Mouse (Mus musculus): ENCODE measurements around the gene Snrpg.

The Snrpg gene

DNA sequence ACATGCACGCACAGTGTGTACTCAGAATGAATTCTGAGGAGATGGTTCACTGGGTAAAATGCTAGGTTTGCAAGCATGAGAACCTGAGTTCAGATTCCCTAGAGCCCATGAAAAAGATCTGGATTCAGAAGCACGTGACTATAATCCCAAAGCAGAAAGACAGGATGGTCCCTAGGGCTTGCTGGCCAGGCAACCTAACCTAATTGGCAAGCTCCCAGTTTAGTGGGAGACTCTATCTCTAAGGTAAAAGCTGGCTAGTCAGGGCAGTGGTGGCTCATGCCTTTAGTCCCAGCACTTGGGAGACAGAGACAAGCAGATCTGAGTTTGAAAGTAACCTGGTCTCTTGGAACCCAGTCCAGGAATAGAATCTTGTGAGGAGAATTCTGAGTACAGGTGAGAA, 27.9 kb downstream of the Snrpg start:
- DNase-seq (ENCODE audit: low read depth, low spot score) = no peak

DNA sequence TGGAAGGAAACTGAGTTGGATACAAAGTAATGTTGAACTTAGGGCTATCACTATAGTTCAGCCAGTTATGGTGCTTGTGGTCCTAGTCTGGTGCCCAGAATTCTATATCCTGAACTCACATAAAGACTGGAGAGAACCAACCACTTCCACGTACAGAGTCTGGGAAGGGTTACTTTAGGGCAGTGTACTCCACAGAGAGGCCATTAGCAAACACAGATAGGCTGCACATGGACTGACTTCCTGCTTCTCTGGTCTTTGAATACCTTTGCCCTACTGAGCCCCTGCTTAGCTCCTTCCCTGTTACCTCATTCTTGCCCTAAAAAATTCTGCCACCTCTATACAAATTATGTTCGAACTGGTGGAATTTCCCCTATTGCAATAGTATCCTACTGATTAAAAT, 28.9 kb downstream of the Snrpg start:
- DNase-seq (ENCODE audit: low read depth, low spot score) = no peak

DNA sequence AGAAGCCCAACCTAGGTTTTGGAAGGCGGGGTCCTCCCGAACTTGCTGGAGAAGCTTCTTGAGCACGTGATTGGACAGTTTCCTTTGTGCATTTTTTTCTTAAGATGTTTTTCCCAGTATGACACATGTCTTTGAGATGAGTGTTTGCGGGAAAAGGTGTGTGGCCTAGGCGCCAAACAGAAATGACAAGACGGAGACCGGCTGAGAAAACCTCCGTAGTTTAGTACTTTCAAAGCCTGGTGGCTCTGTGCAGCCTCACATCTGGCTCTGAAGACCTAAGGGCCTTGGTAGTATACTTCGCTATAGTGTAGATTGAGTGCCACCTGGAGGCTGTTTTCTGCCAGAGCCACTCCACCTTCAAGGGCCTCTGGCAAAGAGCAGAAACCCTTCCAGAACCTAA, 29.9 kb downstream of the Snrpg start:
- peak; percentile 86 for DNase-seq (ENCODE audit: low read depth, low spot score)

DNA sequence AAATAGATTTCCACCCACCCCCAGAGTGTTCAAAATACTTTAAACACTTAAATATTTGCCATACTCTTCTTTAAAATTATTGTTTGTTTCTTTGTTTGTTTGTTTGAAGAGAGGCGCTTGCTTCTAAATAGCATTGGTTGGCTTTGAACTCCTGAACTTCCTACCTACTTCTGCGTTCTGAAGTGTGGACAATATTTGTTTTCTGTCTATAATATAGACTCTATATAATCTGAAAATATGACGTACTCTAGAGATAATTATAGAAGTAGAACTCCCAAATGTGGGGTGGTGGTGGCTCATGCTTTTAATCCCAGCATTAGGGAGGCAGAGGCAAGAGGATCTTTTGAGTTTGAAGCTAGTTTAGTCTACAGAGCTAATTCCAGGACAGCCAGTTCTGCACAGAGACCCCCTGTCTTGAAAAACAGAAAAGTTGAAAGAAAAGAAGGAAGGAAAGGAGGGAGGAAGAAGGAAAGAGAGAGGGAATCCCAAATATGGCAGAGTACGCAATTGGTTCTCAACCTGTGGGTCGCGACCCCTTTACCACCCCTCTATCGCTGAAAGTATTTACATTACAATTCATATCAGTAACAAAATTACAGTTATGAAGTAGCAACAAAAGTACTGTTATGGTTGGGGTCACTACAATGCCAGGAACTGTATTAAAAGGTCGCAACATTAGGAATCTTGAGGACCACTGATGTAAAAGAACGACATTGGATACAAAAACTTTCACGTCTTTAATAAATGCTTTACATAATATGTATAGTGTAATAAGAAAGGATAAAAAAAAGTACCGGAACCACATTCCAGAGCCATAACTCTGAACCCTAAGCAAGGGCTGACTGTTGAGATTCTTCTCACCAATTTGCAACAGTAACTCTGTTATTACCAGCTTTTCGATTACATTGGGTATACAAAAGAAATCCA, 31.8 kb downstream of the Snrpg start:
- no peak for DNase-seq (ENCODE audit: low read depth, low spot score)

DNA sequence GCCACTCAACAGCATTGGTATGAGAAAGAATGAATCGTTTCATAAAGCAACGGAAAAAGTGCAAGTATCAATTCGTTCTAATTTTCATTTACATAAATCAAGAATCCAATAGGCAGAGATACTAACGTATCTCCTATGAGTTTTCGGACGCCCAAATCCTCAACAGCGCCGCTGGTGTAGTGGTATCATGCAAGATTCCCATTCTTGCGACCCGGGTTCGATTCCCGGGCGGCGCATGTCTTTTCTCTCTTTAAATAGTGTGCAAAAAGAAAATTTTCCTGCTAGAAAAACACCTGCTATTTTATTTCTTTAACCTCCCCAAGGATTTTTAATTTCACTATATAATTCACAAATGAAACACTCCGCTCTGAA, 32.6 kb downstream of the Snrpg start:
- no peak for DNase-seq (ENCODE audit: low read depth, low spot score)

DNA sequence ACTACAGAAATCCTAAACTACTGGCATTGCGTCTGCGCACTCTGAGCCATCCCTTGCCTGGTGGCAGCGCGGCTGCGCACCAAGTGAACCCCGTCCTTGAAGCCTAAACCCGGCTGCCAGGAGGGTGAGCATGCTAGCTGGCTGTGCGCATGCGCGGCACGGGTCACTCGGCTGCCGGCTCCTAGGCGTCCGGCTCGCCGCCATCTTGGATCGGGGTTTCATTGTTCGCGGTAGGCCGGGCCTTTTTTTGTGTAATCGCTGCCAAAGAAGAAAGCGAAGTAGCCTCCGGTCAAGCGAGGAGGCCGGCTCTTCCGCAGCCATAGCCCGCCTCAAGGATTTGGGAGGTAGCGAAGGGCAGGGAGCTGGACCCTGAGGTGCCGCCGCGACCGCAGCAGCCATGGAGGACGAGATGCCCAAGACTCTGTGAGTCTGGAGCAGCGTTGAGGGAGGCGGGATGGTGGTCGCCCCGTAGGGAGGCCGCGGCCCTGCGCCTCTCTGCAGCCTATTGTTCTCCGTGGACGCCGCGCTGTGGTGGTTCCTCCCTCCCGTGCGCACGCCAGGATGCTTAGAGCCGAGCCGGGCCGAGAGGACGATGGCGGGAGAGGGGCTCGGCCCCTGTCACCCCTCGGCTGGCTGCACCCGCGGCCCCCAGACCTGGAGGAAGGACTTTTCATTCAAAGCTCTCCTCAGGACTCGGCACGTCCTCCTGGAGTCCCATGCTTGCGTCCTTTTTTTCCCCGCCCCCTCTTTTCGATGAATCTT, 33.2 kb downstream of the Snrpg start, which contains the start of gene Tia1:
TSS of gene Tia1 (plus strand) at position 120 of the 762 bp plus-strand sequence.
- DNase-seq (ENCODE audit: low read depth, low spot score) = peak; percentile 98

DNA sequence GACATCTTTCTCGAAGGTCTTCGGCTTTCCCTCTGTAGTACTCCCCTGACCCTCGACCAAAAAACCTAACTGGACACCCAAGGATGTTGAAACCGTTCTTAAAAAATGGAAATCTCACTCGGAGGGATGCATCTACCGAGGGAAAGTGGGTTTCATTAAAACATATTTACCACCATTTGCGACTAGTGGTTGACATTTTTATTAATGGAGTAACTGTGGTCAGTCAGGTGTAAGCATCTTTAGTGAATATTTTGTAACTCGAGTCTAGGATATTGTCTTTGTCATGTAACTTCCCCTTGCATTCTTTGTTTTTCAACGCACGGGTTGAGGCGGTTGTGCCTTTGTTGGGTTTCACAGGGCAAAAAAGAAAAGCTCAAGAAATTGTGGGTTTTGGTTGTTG, 33.9 kb downstream of the Snrpg start:
- DNase-seq (ENCODE audit: low read depth, low spot score) = peak; percentile 21

DNA sequence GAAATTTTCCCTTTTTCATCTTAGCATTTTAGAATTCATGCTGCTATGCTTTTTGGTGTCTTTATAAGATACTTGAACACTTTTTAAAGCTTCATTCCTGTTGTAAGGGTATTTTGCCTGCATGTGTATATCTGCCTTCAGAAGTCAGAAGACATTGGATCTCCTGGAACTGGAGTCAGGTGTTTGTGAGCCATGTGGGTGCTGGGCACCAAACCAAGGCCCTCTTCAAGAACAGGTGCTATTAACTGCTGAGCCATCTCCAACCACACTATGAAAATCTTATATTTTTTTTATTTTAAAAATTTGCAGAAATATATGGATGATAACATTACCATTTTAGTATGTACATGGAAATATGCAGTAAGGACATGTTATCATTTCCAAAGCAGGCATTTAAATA, 35.2 kb downstream of the Snrpg start:
- no peak for DNase-seq (ENCODE audit: low read depth, low spot score)

DNA sequence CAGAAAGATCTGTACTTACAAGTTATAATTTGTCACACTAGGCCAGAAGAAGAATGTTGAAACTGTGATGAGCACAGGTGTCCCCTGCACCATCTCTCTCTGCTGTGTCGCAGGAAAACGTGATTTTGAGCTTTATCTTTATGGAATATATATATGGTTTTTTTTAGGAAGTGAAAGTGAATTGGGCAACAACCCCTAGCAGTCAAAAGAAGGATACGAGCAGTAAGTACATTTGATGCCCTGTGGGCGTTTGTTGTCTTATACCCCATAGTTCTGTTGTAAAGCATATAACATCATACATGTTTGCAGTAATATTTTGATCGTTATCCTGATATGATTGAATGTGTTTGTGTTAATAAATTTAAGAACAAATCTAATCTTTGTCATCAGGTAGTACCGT, 47.6 kb downstream of the Snrpg start:
- DNase-seq (ENCODE audit: low read depth, low spot score) = no peak

DNA sequence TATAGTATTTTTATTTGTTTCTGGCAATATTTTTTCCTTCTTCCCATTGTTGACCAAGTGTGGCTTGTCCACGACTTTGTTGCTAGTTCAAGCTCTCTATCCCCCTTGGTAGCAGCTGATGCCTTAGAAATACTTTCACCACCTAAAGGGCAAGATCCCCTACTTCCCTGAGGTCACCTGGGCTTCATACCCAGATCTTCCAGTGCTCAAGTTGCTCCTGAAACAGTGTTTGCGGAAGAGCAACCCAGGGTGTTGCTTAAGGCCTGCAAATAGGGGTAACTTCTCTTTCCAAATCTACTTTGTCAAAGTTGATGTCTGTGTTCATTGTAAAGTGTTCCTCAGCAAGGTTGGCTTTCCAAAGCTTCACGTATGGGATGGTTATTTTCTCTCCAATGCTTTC, 48.1 kb downstream of the Snrpg start:
- no peak for DNase-seq (ENCODE audit: low read depth, low spot score)

DNA sequence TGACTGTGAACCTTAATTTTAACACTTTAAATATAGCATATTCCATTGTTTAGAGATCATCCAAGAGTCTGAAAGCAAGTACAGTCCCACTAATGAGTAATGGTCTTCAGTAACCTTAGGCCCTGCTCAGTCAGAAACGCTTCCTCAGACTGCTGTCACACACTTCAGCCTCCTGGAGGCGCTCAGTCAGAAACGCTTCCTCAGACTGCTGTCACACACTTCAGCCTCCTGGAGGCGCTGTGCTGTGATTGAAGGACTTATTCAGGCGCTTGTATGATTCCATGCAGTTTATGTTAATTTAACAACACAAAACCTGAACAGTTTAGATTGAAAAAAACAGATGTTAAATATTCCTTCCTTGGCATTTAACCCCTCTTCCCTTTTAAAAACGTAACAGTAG, 49.4 kb downstream of the Snrpg start:
- DNase-seq (ENCODE audit: low read depth, low spot score) = peak; percentile 38

DNA sequence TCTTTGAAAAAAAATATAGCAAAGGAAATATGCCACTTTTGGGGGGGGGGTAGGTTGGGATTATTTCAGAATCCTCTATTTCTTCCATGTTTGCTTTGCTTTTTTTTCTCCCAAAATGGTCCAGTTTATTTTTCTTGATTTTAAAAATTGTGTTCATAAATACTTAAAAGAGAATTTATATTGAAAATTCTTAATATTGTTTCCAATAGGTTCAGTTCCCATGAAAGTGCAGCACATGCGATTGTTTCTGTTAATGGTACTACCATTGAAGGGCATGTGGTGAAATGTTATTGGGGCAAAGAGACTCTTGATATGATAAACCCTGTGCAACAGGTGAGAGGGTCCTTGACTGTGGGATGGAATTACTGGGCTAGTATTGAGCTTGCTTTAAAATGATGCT, 55.3 kb downstream of the Snrpg start, which contains the start of gene Gm44790:
TSS of gene Gm44790 (plus strand) at position 301 of the 400 bp plus-strand sequence.
- DNase-seq (ENCODE audit: low read depth, low spot score) = no peak
